Mouse (Mus musculus) neural tube, embryonic 11.5 days (tissue): Measurements from ENCODE around the gene Lrrc28. TPM values are rescaled to one million over a fixed set of nuclear protein-coding genes. Genes with fewer than 3 reads are reported as not detected.

Source experiments
- ATAC-seq: fragments of 200-750 bp; cut with Nextera tagmentation; 2 replicates; pipeline ENCODE4 v1.8.0; 2017; ENCODE audit warnings: moderate number of reproducible peaks, mild to moderate bottlenecking, moderate TSS enrichment, moderate library complexity; ENCODE audit not compliant: insufficient read depth, low FRiP score, low TSS enrichment
- DNase-seq: peaks from one replicate; pipeline ENCODE4 v3.0.0-alpha.2; 2015; ENCODE audit warnings: low spot score
- H3K27ac ChIP-seq: fragments of 300-500 bp; sonication (generic); 2 replicates; pipeline ENCODE4 v1.5.1; 2014; ENCODE audit warnings: low read depth, mild to moderate bottlenecking, low read length
- H3K27me3 ChIP-seq: fragments of 300-500 bp; sonication (generic); 2 replicates; pipeline ENCODE4 v1.6.1; 2014; ENCODE audit warnings: mild to moderate bottlenecking, low read length, mixed read lengths; ENCODE audit not compliant: control insufficient read depth, insufficient read depth
- H3K36me3 ChIP-seq: fragments of 300-500 bp; sonication (generic); 2 replicates; pipeline ENCODE4 v1.6.1; 2014; ENCODE audit warnings: mild to moderate bottlenecking, low read length, moderate library complexity, mixed read lengths; ENCODE audit not compliant: control insufficient read depth, insufficient read depth
- H3K4me1 ChIP-seq: fragments of 300-500 bp; sonication (generic); 2 replicates; pipeline ENCODE4 v1.6.1; 2014; ENCODE audit warnings: low read length, mixed read lengths; ENCODE audit not compliant: control insufficient read depth, insufficient read depth
- H3K4me2 ChIP-seq: fragments of 300-500 bp; sonication (generic); 2 replicates; pipeline ENCODE4 v1.6.1; 2014; ENCODE audit warnings: low read depth, mild to moderate bottlenecking, moderate library complexity
- H3K4me3 ChIP-seq: fragments of 300-500 bp; sonication (generic); 2 replicates; pipeline ENCODE4 v1.5.1; 2014; ENCODE audit warnings: low read depth, low read length
- H3K9ac ChIP-seq: fragments of 300-500 bp; sonication (generic); 2 replicates; pipeline ENCODE4 v1.6.1; 2014; ENCODE audit warnings: mild to moderate bottlenecking, low read length
- H3K9me3 ChIP-seq: fragments of 300-500 bp; sonication (generic); 2 replicates; pipeline ENCODE4 v1.6.1; 2016; ENCODE audit warnings: low read length; ENCODE audit not compliant: control insufficient read depth
- WGBS: fragments of 180-500 bp; shearing (Covaris S2); extraction: QIAGEN DNeasy Blood & Tissue Kit; methylation state at CpG from one replicate; pipeline ENCODE4 v1.1.7; 2014; 5-methylcytosine and 5-hydroxymethylcytosine counted together
- polyA plus RNA-seq: library from polyadenylated mRNA; unstranded; fragments of >200 nt; fragmentation: Nextera tagmentation; extraction: Ambion mirVana; gene quantifications from 2 replicates; pipeline ENCODE4 v1.2.1, GENCODE M21; 2014

The Lrrc28 gene
- polyA plus RNA-seq, 1 experiment from 2014 or later: 29.6 TPM

DNA sequence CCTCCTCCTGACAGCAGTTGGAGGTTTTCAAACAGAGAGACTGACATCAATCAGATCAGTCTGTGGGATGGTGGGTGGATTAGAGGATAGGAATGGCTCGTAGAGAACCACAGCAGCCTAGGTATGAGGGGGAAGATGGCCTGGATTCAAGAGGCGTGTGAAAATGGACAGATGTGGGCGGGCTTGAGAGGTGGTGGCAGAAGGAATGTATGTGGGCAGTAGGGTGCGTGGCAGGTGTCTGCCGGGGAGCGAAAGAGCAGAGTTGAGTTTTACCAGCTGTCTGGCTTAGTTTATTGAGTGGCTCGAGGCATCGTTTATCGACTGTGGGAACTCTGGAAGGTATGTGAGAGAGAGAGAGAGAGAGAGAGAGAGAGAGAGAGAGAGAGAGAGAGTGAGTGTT lies 36.0 kb upstream of the Lrrc28 start:
- no peak for ATAC-seq
- no peaks in the 10 kb centered on the region for H3K4me1 ChIP-seq
- no peak overlapping the region for H3K4me2 ChIP-seq
- H3K27ac ChIP-seq: no peak overlapping the region
- no peaks in the 10 kb centered on the region for H3K36me3 ChIP-seq
- H3K9ac ChIP-seq: no peak overlapping the region
- WGBS: 76% methylated on average over 9 of the region's 9 CpGs
- no peaks in the 10 kb centered on the region for H3K9me3 ChIP-seq
- H3K4me3 ChIP-seq: no peak overlapping the region
- DNase-seq: no peak
- H3K27me3 ChIP-seq: no peaks in the 10 kb centered on the region

GRCm38 (mm10) chr7:67678878-67679499 lies 33.9 kb upstream of the Lrrc28 start:
- H3K9me3 ChIP-seq: no peaks in the 10 kb centered on the region
- no peaks in the 10 kb centered on the region for H3K36me3 ChIP-seq
- 95% methylated on average over 16 of the region's 16 CpGs for WGBS
- no peak overlapping the region for H3K4me3 ChIP-seq
- no peak overlapping the region for H3K27ac ChIP-seq
- no peaks in the 10 kb centered on the region for H3K27me3 ChIP-seq
- no peak overlapping the region for H3K4me2 ChIP-seq
- H3K9ac ChIP-seq: no peak overlapping the region
- H3K4me1 ChIP-seq: no peaks in the 10 kb centered on the region
- no peak for DNase-seq
- no peak for ATAC-seq

- Histone ChIP-seq H3K9me3 (no peaks in the 10 kb centered on the region), H3K4me3 (no peak overlapping the region), H3K9ac (no peak overlapping the region), H3K4me2 (no peak overlapping the region), H3K36me3 (peaks cover 8% of the 10 kb centered on the region), H3K4me1 (no peaks in the 10 kb centered on the region), H3K27ac (no peak overlapping the region), H3K27me3 (no peaks in the 10 kb centered on the region)
- 87% methylated on average over 5 of the region's 5 CpGs for WGBS
- DNase-seq: no peak
- ATAC-seq: no peak
Observed at GRCm38 (mm10) chr7:67673656-67674055, 28.6 kb upstream of the Lrrc28 start.

DNA sequence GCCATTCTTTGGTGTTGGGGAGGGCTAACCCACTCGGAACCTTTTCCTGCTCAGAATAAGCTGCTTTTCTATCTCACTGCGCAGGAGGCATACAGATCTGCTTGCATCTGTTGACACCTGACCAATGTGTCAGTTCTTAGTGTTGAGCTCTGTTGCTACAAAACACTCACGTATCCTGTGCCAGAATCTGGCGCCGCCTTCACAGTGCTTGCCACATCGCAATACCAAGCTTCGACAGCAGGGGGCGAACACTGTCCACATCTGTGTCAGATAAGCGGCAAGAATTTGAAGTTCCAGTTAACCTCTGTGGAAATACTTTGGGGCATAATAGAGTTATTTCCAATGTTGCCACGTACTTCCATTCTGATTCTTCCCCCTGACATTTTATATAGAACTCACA lies 27.6 kb upstream of the Lrrc28 start:
- 13% methylated on average over 10 of the region's 10 CpGs for WGBS
- H3K4me1 ChIP-seq: no peaks in the 10 kb centered on the region
- no peak overlapping the region for H3K4me2 ChIP-seq
- ATAC-seq: no peak
- H3K9ac ChIP-seq: no peak overlapping the region
- H3K9me3 ChIP-seq: no peaks in the 10 kb centered on the region
- no peaks in the 10 kb centered on the region for H3K27me3 ChIP-seq
- H3K27ac ChIP-seq: no peak overlapping the region
- no peak overlapping the region for H3K4me3 ChIP-seq
- peak; percentile 86 for DNase-seq
- H3K36me3 ChIP-seq: peaks cover 8% of the 10 kb centered on the region

DNA sequence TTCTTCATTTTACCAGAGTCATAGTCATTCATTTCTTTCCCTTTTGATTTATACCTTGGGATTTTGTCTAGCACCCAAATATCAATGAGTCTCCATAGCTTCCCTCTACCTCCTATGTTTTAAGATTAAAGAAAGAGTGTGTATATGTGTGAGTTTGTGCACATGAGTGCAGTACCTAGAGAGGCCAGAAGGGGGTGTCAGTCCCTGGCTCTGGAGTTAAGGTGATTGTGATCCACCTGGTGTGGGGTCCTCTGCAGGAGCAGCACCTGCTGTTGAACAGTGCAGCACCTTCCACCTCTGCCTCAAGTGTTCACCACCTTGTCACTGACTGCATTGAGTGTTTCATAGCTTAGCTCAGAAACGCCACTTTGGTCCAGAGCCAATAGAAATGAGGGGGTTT lies 25.9 kb upstream of the Lrrc28 start:
- H3K9me3 ChIP-seq: no peaks in the 10 kb centered on the region
- no peaks in the 10 kb centered on the region for H3K27me3 ChIP-seq
- no peaks in the 10 kb centered on the region for H3K4me1 ChIP-seq
- no peak overlapping the region for H3K27ac ChIP-seq
- no peak overlapping the region for H3K9ac ChIP-seq
- ATAC-seq (no peak), DNase-seq (no peak)
- 86% methylated on average over 1 of the region's 1 CpGs for WGBS
- H3K4me2 ChIP-seq: no peak overlapping the region
- H3K4me3 ChIP-seq: no peak overlapping the region
- peaks cover 8% of the 10 kb centered on the region for H3K36me3 ChIP-seq

GRCm38 (mm10) chr7:67663981-67664694 lies 19.1 kb upstream of the Lrrc28 start:
- Histone ChIP-seq H3K27me3 (no peaks in the 10 kb centered on the region), H3K4me3 (no peak overlapping the region), H3K9me3 (no peaks in the 10 kb centered on the region), H3K9ac (no peak overlapping the region), H3K4me1 (no peaks in the 10 kb centered on the region), H3K4me2 (no peak overlapping the region), H3K27ac (no peak overlapping the region), H3K36me3 (no peaks in the 10 kb centered on the region)
- DNase-seq (no peak), ATAC-seq (no peak; the same call in 1 of the 2 replicates)
- 76% methylated on average over 14 of the region's 14 CpGs for WGBS

- 85% methylated on average over 5 of the region's 5 CpGs for WGBS
- no peaks in the 10 kb centered on the region for H3K36me3 ChIP-seq
Observed at GRCm38 (mm10) chr7:67662424-67662823, 17.4 kb upstream of the Lrrc28 start.

DNA sequence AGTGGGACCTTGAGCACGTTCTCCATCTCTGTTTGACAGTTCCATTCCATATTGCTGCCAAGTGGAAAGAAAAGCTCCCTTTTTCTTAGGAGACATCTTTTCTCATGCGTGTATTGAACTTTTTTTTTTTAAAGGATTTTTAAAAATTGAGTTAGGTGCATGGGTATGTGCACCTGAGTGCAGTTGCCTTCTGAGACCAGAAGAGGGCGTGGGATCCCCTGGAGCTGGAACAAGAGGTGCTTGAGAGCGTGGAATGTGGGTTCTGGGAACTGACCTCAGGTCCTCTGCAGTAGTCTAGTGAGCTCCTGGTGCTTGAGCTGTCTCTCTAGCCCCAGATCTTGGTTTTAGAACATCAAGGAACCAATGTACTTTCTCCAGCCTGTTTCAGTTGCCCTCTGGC lies 13.0 kb upstream of the Lrrc28 start:
- ATAC-seq (no peak), DNase-seq (no peak)
- H3K36me3 ChIP-seq: no peaks in the 10 kb centered on the region
- no peak overlapping the region for H3K9ac ChIP-seq
- 87% methylated on average over 4 of the region's 4 CpGs for WGBS
- H3K4me1 ChIP-seq: no peaks in the 10 kb centered on the region
- no peaks in the 10 kb centered on the region for H3K27me3 ChIP-seq
- H3K4me3 ChIP-seq: no peak overlapping the region
- no peak overlapping the region for H3K27ac ChIP-seq
- no peak overlapping the region for H3K4me2 ChIP-seq
- no peaks in the 10 kb centered on the region for H3K9me3 ChIP-seq

More at GRCm38 (mm10) chr7:67662424-67662823, 17.4 kb upstream of the Lrrc28 start:
- H3K4me3 ChIP-seq: no peak overlapping the region
- H3K27ac ChIP-seq: no peak overlapping the region
- H3K27me3 ChIP-seq: no peaks in the 10 kb centered on the region
- DNase-seq (no peak), ATAC-seq (no peak)
- H3K4me2 ChIP-seq: no peak overlapping the region
- H3K9ac ChIP-seq: no peak overlapping the region
- H3K4me1 ChIP-seq: no peaks in the 10 kb centered on the region
- H3K9me3 ChIP-seq: no peaks in the 10 kb centered on the region

DNA sequence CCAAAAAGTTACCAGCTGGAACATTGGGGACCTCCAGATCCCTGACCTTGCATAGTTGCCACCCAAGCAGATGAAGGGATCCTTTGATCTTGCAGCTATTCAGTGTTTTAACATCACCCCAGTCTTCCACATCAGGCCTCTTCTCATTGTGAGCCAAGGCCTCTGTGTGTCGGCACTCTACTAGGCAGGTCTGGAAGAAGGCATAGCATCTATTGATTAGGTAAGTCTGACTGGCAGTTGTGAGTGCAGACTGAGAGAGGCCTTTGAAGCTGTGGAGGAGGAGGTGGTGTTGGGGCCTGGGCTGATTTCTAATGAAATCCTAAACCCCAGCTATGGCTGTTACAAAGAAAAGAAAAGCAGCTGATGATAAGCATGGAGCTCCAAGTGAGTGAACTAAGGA lies 10.1 kb upstream of the Lrrc28 start:
- ATAC-seq (no peak), DNase-seq (no peak)
- H3K4me2 ChIP-seq: no peak overlapping the region
- no peaks in the 10 kb centered on the region for H3K36me3 ChIP-seq
- no peak overlapping the region for H3K27ac ChIP-seq
- H3K27me3 ChIP-seq: no peaks in the 10 kb centered on the region
- no peaks in the 10 kb centered on the region for H3K4me1 ChIP-seq
- WGBS: 14% methylated on average over 1 of the region's 1 CpGs
- H3K9ac ChIP-seq: no peak overlapping the region
- H3K9me3 ChIP-seq: no peaks in the 10 kb centered on the region
- H3K4me3 ChIP-seq: no peak overlapping the region
